Mouse (Mus musculus): ENCODE measurements around the gene Krtap16-3.

DNA sequence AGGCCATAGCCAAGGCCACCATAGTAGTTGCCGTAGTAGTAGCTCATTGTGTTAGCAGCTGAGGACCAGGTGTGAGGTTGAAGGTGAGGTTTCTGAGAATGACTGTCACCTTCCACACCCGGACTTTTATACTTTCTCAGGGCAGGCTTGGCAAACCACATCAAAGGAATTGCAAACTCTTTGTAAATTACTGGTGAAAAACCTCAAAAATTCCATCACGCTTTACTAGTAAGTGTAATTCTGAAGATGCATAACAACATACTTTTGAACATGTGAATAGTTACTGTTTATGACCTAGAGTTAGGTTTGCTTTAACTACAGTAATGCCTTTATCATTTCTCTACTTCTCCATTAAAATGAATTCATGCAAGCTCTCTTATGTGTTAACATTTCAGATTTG lies 30.5 kb downstream of the Krtap16-3 start, which contains the start of gene Krtap19-9b:
- no peak for TF ChIP-seq CTCF (IDR thresholded peaks at IDR 0.05; ENCODE audit: extremely low read depth, insufficient read depth, insufficient read length, insufficient replicate concordance)
- no peak for TF ChIP-seq POLR2A (IDR thresholded peaks at IDR 0.05; ENCODE audit: low read depth, low read length)

Data from spleen, adult 2 months (tissue).